Mouse (Mus musculus) fat pad, adult 2 months (tissue): Measurements from ENCODE around the gene Pm20d1.
"Not testable (repeated sequence)": the region's sequence is repeated elsewhere in the genome, so short reads cannot be mapped to it uniquely, and the experiment has no call there.

ENCODE experiments used
- DNase-seq: peaks from one replicate; pipeline ENCODE4 v3.0.0-alpha.2; 2011; ENCODE audit warnings: low read depth, low spot score; ENCODE audit errors: extremely low read depth

Pm20d1 gene

GRCm38 (mm10) chr1:131794591-131794990 is 2.6 kb upstream of the Pm20d1 start:
- no peak for DNase-seq

- DNase-seq = peak; percentile 74
These were observed 2.0 kb upstream of the Pm20d1 start for GRCm38 (mm10) chr1:131795171-131795570.

GRCm38 (mm10) chr1:131800001-131800400 is 2.8 kb downstream of the Pm20d1 start:
- DNase-seq = no peak

- no peak for DNase-seq
These were observed 3.9 kb downstream of the Pm20d1 start for GRCm38 (mm10) chr1:131801071-131801470.

GRCm38 (mm10) chr1:131802652-131803051 is 5.5 kb downstream of the Pm20d1 start:
- no peak for DNase-seq

GRCm38 (mm10) chr1:131804166-131804565 is 7.0 kb downstream of the Pm20d1 start:
- no peak for DNase-seq

GRCm38 (mm10) chr1:131808986-131809385 is 11.8 kb downstream of the Pm20d1 start:
- DNase-seq = no peak

GRCm38 (mm10) chr1:131809651-131810050 is 12.5 kb downstream of the Pm20d1 start:
- no peak for DNase-seq

- DNase-seq = no peak
These were observed 14.2 kb downstream of the Pm20d1 start for GRCm38 (mm10) chr1:131811393-131811792.

- no peak for DNase-seq
These were observed 14.8 kb downstream of the Pm20d1 start for GRCm38 (mm10) chr1:131812006-131812405.

- no peak for DNase-seq
These were observed 15.6 kb downstream of the Pm20d1 start for GRCm38 (mm10) chr1:131812631-131813295.

GRCm38 (mm10) chr1:131813731-131814130 is 16.6 kb downstream of the Pm20d1 start:
- DNase-seq = no peak

GRCm38 (mm10) chr1:131814191-131814590 is 17.0 kb downstream of the Pm20d1 start:
- DNase-seq = no peak

GRCm38 (mm10) chr1:131816886-131817285 is 19.7 kb downstream of the Pm20d1 start:
- no peak for DNase-seq

GRCm38 (mm10) chr1:131820353-131820752 is 23.2 kb downstream of the Pm20d1 start:
- DNase-seq = not testable (repeated sequence)

- no peak for DNase-seq
These were observed 23.7 kb downstream of the Pm20d1 start for GRCm38 (mm10) chr1:131820887-131821328.

GRCm38 (mm10) chr1:131822292-131822691 is 25.1 kb downstream of the Pm20d1 start:
- no peak for DNase-seq

- no peak for DNase-seq
These were observed 25.8 kb downstream of the Pm20d1 start for GRCm38 (mm10) chr1:131822856-131823492.

- DNase-seq = no peak
These were observed 26.4 kb downstream of the Pm20d1 start for GRCm38 (mm10) chr1:131823563-131823962.

GRCm38 (mm10) chr1:131824528-131825181 is 27.5 kb downstream of the Pm20d1 start:
- DNase-seq = no peak

- DNase-seq = no peak
These were observed 30.1 kb downstream of the Pm20d1 start, which contains the start of gene Slc41a1 for GRCm38 (mm10) chr1:131827207-131827786. Slc41a1 (plus strand) TSS chr1:131827493.
